Mouse (Mus musculus): ENCODE data around the gene Itga2b. TPM values are rescaled to one million over a fixed set of nuclear protein-coding genes. Genes with fewer than 3 reads are reported as not detected.
A peak's percentile ranks its signal among the peaks of the same experiment; 100 is the strongest.

The Itga2b gene
- total and polyA plus RNA-seq, 2 experiments from 2014 or later = 2.2 to 12.4 TPM

- H3K36me3 ChIP-seq (ENCODE audit: insufficient read depth) = peaks cover 31% of the 10 kb centered on the region
- no peak for TF ChIP-seq CTCF (IDR thresholded peaks at IDR 0.05; ENCODE audit: low read depth)
- ATAC-seq = no peak
- H3K9me3 ChIP-seq (ENCODE audit: low read length) = no peaks in the 10 kb centered on the region
- no peaks in the 10 kb centered on the region for H3K27me3 ChIP-seq (ENCODE audit: insufficient read depth, low read length)
- H3K4me2 ChIP-seq (ENCODE audit: low read depth) = no peak overlapping the region
- no peak overlapping the region for H3K9ac ChIP-seq
- H3K4me1 ChIP-seq (ENCODE audit: insufficient read depth) = no peaks in the 10 kb centered on the region; the same call in 1 of the 2 replicates
- no peak overlapping the region for H3K4me3 ChIP-seq (ENCODE audit: low read depth, low read length)
- no peak overlapping the region for H3K27ac ChIP-seq (ENCODE audit: low read depth, low read length)
- WGBS = 87% methylated on average over 3 of the region's 3 CpGs
- DNase-seq = no peak
Observed at GRCm38 (mm10) chr11:102431728-102432114, 38.2 kb downstream of the Itga2b start.

GRCm38 (mm10) chr11:102431018-102431645 is 38.8 kb downstream of the Itga2b start:
- Histone ChIP-seq H3K27ac (ENCODE audit: low read depth, low read length) (peak overlapping the region; percentile 64), H3K36me3 (ENCODE audit: insufficient read depth) (peaks cover 26% of the 10 kb centered on the region), H3K27me3 (ENCODE audit: insufficient read depth, low read length) (no peaks in the 10 kb centered on the region), H3K9me3 (ENCODE audit: low read length) (no peaks in the 10 kb centered on the region), H3K9ac (peak overlapping the region; percentile 58), H3K4me1 (ENCODE audit: insufficient read depth) (no peaks in the 10 kb centered on the region; the same call in 1 of the 2 replicates), H3K4me3 (ENCODE audit: low read depth, low read length) (peak overlapping the region; percentile 63), H3K4me2 (ENCODE audit: low read depth) (peak overlapping the region; percentile 97)
- TF ChIP-seq CTCF (IDR thresholded peaks at IDR 0.05; ENCODE audit: low read depth) = peak; percentile 84
- WGBS = 1% methylated on average over 7 of the region's 7 CpGs
- DNase-seq (peak; percentile 86), ATAC-seq (peak; percentile 47)

- ATAC-seq (peak; percentile 96), DNase-seq (peak; percentile 92)
- no peaks in the 10 kb centered on the region for H3K27me3 ChIP-seq (ENCODE audit: insufficient read depth, low read length)
- H3K9ac ChIP-seq = peak within 1 kb of the TSS; percentile 58
- peak within 1 kb of the TSS; percentile 97 for H3K4me2 ChIP-seq (ENCODE audit: low read depth)
- TF ChIP-seq CTCF (IDR thresholded peaks at IDR 0.05; ENCODE audit: low read depth) = no peak
- H3K4me3 ChIP-seq (ENCODE audit: low read depth, low read length) = peak within 1 kb of the TSS; percentile 63
- H3K4me1 ChIP-seq (ENCODE audit: insufficient read depth) = no peaks in the 10 kb centered on the region; the same call in 1 of the 2 replicates
- H3K9me3 ChIP-seq (ENCODE audit: low read length) = no peaks in the 10 kb centered on the region
- 2% methylated on average over 29 of the region's 29 CpGs for WGBS
- H3K27ac ChIP-seq (ENCODE audit: low read depth, low read length) = peak within 1 kb of the TSS; percentile 64
- peaks cover 18% of the 10 kb centered on the region for H3K36me3 ChIP-seq (ENCODE audit: insufficient read depth)
Observed at GRCm38 (mm10) chr11:102430121-102431017, 39.6 kb downstream of the Itga2b start, which contains the start of gene Grn. TSS of gene Grn (plus strand) at chr11:102430315.

GRCm38 (mm10) chr11:102429551-102429950 is 40.4 kb downstream of the Itga2b start:
- WGBS = 54% methylated on average over 3 of the region's 3 CpGs
- TF ChIP-seq CTCF (IDR thresholded peaks at IDR 0.05; ENCODE audit: low read depth) = no peak
- Histone ChIP-seq H3K9ac (peak overlapping the region; percentile 40; the same call in 1 of the 2 replicates), H3K9me3 (ENCODE audit: low read length) (no peaks in the 10 kb centered on the region), H3K27ac (ENCODE audit: low read depth, low read length) (no peak overlapping the region), H3K36me3 (ENCODE audit: insufficient read depth) (peaks cover 11% of the 10 kb centered on the region; the same call in 1 of the 2 replicates), H3K4me1 (ENCODE audit: insufficient read depth) (no peaks in the 10 kb centered on the region; the same call in 1 of the 2 replicates), H3K27me3 (ENCODE audit: insufficient read depth, low read length) (no peaks in the 10 kb centered on the region), H3K4me3 (ENCODE audit: low read depth, low read length) (peak overlapping the region; percentile 63), H3K4me2 (ENCODE audit: low read depth) (peak overlapping the region; percentile 97)
- DNase-seq (no peak), ATAC-seq (no peak)

GRCm38 (mm10) chr11:102428981-102429540 is 40.9 kb downstream of the Itga2b start:
- Histone ChIP-seq H3K9me3 (ENCODE audit: low read length) (no peaks in the 10 kb centered on the region), H3K4me3 (ENCODE audit: low read depth, low read length) (no peak overlapping the region), H3K4me2 (ENCODE audit: low read depth) (no peak overlapping the region), H3K36me3 (ENCODE audit: insufficient read depth) (peaks cover 11% of the 10 kb centered on the region; the same call in 1 of the 2 replicates), H3K9ac (no peak overlapping the region), H3K4me1 (ENCODE audit: insufficient read depth) (no peaks in the 10 kb centered on the region; the same call in 1 of the 2 replicates), H3K27ac (ENCODE audit: low read depth, low read length) (no peak overlapping the region), H3K27me3 (ENCODE audit: insufficient read depth, low read length) (no peaks in the 10 kb centered on the region)
- no peak for ATAC-seq
- WGBS = 67% methylated on average over 8 of the region's 8 CpGs
- no peak for TF ChIP-seq CTCF (IDR thresholded peaks at IDR 0.05; ENCODE audit: low read depth)
- no peak for DNase-seq

GRCm38 (mm10) chr11:102425555-102426316 is 44.2 kb downstream of the Itga2b start:
- 83% methylated on average over 8 of the region's 8 CpGs for WGBS
- no peak overlapping the region for H3K4me3 ChIP-seq (ENCODE audit: low read depth, low read length)
- no peaks in the 10 kb centered on the region for H3K36me3 ChIP-seq (ENCODE audit: insufficient read depth)
- no peaks in the 10 kb centered on the region for H3K27me3 ChIP-seq (ENCODE audit: insufficient read depth, low read length)
- DNase-seq (no peak), ATAC-seq (no peak)
- H3K4me1 ChIP-seq (ENCODE audit: insufficient read depth) = no peaks in the 10 kb centered on the region; the same call in 1 of the 2 replicates
- H3K9ac ChIP-seq = no peak overlapping the region
- no peak overlapping the region for H3K4me2 ChIP-seq (ENCODE audit: low read depth)
- H3K27ac ChIP-seq (ENCODE audit: low read depth, low read length) = no peak overlapping the region
- no peaks in the 10 kb centered on the region for H3K9me3 ChIP-seq (ENCODE audit: low read length)
- TF ChIP-seq CTCF (IDR thresholded peaks at IDR 0.05; ENCODE audit: low read depth) = no peak

Measured in forebrain, postnatal 0 days (tissue).